Mouse (Mus musculus): Measurements from ENCODE around the gene Psmc4. TPM values are rescaled to one million over a fixed set of nuclear protein-coding genes. Genes with fewer than 3 reads are reported as not detected.
A peak's percentile ranks its signal among the peaks of the same experiment; 100 is the strongest.

The Psmc4 gene
- polyA plus RNA-seq (2012; rRNA removed), result 67.7 and 86.4 TPM in 2 replicates

DNA sequence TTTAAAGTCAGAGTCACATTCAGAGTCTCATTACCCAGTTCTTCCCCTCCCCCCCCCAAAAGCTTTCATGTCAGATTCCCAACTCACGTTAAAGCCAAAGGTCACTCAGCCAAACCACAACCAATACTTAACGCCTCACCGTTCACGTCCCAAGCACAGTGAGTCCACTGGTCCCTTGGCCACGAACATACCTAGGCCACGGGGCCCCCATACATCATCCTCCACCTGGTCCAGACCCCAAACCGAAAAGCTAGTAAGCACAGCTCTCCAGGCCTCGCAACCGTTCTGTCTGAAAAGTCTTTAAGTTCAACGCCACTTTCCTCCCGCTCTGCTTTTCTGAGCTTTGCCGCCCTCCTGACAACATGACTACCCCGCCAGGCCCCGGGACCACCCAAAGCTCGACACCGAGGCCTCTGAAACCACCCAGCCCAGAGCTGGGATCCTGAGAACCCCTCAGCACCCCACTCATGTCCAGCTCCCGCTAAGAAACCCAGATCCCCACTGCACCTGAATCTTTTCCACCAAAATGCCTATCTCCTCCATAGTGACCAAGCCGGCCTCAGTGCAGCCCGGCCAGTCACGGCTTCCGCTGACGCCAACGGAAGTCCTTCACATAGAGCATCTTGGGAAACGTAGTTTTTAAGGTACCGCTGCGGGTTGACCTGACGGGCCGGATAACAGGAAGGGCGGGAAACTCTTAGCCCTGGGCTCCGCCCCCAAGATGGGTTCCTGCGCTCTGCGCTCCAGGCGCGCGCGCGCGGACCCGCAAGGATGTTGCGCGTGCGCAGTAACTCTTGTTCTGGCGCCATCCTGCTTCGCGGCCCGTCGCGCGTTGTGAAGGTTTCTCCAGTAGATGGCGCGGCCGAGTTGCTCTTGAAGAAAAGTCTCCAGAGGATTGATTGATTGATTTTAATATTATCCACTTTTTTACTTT is at the start of gene Psmc4:
Psmc4 (minus strand) TSS at position 626 of the 934 bp plus-strand sequence.
- Histone ChIP-seq H3K4me3 (replicated peaks; ENCODE audit: extremely low read depth, low read depth, low read length) (peak within 1 kb of the TSS; percentile 82), H3K4me1 (ENCODE audit: control insufficient read depth, insufficient read depth, low read length) (no peaks in the 10 kb centered on the region)
- TF ChIP-seq POLR2A (IDR thresholded peaks at IDR 0.05; ENCODE audit: borderline replicate concordance, extremely low read depth, low read depth, low read length) (peak; percentile 76; the same call in 1 of the 2 replicates), CTCF (IDR thresholded peaks at IDR 0.05; ENCODE audit: insufficient read depth, low read length) (peak; percentile 66)
- DNase-seq, result peak; percentile 94
- under 1% methylated on average over 52 of the region's 52 CpGs for WGBS

DNA sequence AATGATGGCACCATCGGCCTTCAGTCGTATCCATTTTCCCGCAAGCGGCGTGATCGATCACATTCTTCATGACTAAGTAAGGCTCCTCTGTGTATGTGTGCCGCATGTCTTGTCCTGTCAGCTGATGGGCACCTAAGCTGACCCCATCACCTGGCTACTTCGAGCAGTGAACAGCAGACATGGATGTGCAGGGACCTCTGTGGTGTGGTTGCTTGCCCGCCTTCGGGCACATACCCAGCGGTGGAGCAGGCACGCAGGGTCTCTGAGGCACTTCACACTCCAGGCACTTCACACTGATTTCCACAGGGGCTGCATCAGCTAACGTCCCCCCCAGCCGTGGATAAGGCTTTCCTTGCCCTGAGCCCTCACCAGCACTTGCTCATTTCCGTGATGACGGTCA is 49.2 kb upstream of the Psmc4 start:
- no peak for TF ChIP-seq POLR2A (IDR thresholded peaks at IDR 0.05; ENCODE audit: borderline replicate concordance, extremely low read depth, low read depth, low read length)
- no peak for TF ChIP-seq CTCF (IDR thresholded peaks at IDR 0.05; ENCODE audit: insufficient read depth, low read length)
- H3K4me1 ChIP-seq (ENCODE audit: control insufficient read depth, insufficient read depth, low read length), result no peaks in the 10 kb centered on the region
- no peak for DNase-seq
- WGBS, result 93% methylated on average over 16 of the region's 16 CpGs
- H3K4me3 ChIP-seq (replicated peaks; ENCODE audit: extremely low read depth, low read depth, low read length), result no peak overlapping the region

DNA sequence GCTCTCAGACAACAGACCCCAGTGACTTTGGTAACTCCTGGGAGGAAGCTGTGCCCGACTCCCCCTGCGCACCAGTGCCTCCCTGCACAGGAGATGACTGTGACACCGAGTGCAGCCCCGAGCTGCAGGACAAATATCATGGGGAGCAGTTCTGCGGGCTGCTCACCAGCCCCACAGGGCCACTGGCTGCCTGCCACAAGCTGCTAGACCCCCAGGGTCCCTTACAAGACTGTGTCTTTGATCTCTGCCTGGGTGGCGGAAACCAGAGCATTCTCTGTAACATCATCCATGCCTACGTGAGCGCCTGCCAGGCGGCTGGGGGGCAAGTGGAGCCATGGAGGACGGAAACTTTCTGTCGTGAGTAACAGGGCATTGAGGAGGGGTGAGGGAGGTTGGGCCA is 43.6 kb upstream of the Psmc4 start:
- TF ChIP-seq CTCF (IDR thresholded peaks at IDR 0.05; ENCODE audit: insufficient read depth, low read length), result no peak
- no peak for TF ChIP-seq POLR2A (IDR thresholded peaks at IDR 0.05; ENCODE audit: borderline replicate concordance, extremely low read depth, low read depth, low read length)
- 45% methylated on average over 11 of the region's 11 CpGs for WGBS

DNA sequence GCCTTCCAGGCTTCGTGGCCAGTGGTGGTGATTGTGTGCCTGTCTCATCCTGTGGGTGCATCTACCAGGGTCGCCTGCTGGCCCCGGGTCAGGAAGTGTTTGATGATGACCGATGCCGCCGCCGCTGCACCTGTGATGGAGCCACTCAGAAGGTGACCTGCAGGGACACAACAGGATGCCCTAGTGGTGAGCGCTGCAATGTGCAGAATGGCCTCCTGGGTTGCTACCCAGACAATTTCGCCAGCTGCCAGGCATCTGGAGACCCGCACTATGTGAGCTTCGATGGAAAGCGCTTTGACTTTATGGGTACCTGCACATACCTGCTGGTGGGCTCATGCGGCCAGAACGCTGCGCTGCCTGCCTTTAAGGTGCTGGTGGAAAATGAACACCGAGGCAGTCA is 36.3 kb upstream of the Psmc4 start:
- Histone ChIP-seq H3K4me1 (ENCODE audit: control insufficient read depth, insufficient read depth, low read length) (no peaks in the 10 kb centered on the region), H3K4me3 (replicated peaks; ENCODE audit: extremely low read depth, low read depth, low read length) (no peak overlapping the region)
- DNase-seq, result no peak
- TF ChIP-seq POLR2A (IDR thresholded peaks at IDR 0.05; ENCODE audit: borderline replicate concordance, extremely low read depth, low read depth, low read length) (no peak), CTCF (IDR thresholded peaks at IDR 0.05; ENCODE audit: insufficient read depth, low read length) (no peak)
- 80% methylated on average over 16 of the region's 16 CpGs for WGBS

More for the DNA sequence above, 43.6 kb upstream of the Psmc4 start:
- Histone ChIP-seq H3K4me3 (replicated peaks; ENCODE audit: extremely low read depth, low read depth, low read length) (no peak overlapping the region), H3K4me1 (ENCODE audit: control insufficient read depth, insufficient read depth, low read length) (no peaks in the 10 kb centered on the region)
- no peak for DNase-seq

DNA sequence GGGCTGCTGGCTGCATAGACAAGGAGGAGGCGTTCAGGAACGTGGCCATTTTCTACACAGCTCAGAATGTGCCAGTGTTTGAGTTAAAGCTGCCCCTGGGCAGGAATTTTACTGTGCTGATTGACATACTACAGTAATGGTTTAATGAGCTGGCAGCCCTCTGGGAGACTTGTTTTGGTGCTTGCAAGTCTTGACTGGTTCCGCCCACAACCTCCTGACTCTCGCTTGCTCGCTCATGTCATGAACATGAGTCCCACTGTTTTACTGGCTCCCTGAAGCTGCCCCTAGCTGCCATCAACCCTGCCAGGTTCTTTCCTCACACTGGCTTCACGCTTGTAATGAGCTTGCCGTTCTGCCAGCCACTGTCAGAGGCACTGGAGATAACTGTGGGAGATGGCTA is 34.3 kb upstream of the Psmc4 start:
- TF ChIP-seq POLR2A (IDR thresholded peaks at IDR 0.05; ENCODE audit: borderline replicate concordance, extremely low read depth, low read depth, low read length) (no peak), CTCF (IDR thresholded peaks at IDR 0.05; ENCODE audit: insufficient read depth, low read length) (no peak)
- DNase-seq, result no peak

DNA sequence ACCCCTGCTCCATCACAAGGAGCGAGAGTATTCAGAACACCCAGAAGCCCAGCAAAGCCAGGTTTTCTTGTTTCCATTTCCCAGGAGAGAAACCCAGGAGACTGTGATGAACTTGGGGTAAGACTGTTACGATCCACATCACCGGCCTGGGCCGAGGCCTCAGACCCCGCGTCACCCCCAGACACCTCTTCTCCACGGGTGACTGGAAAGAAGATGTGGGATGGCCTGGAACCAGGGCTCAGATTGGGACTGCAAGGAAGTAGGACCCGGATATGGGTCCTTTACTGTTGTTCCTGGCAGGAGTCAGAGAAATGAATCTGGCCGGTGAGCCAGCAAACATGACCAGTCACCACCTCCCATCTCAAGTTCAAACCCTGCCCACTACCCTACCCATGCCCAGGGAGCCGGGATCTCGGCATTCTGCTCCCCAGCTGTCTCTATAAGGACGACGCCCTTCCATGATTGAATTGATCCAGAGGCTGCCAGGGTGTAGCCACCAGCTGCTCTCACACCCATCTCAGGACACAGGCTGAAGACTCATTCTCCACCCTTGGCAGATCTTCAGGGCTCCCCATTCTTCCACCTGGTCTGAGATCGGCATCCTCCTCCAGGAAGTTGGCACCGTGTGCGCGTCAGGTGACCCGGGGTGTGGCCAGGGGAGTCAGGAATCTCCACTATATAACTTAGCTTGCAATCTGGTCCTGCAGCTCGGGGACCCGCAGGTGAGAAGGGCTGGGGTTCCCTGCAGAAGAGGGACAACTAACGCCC is 20.8 kb upstream of the Psmc4 start, which contains the start of gene Fcgbp:
Fcgbp (plus strand) TSS at position 706 of the 768 bp plus-strand sequence.
- Histone ChIP-seq H3K4me3 (replicated peaks; ENCODE audit: extremely low read depth, low read depth, low read length) (no peak within 1 kb of the TSS), H3K4me1 (ENCODE audit: control insufficient read depth, insufficient read depth, low read length) (no peaks in the 10 kb centered on the region)
- WGBS, result 74% methylated on average over 21 of the region's 21 CpGs
- DNase-seq, result peak; percentile 0
- TF ChIP-seq POLR2A (IDR thresholded peaks at IDR 0.05; ENCODE audit: borderline replicate concordance, extremely low read depth, low read depth, low read length) (no peak), CTCF (IDR thresholded peaks at IDR 0.05; ENCODE audit: insufficient read depth, low read length) (no peak)

More for the DNA sequence above, 34.3 kb upstream of the Psmc4 start:
- H3K4me3 ChIP-seq (replicated peaks; ENCODE audit: extremely low read depth, low read depth, low read length), result no peak overlapping the region
- WGBS, result 75% methylated on average over 7 of the region's 7 CpGs
- no peaks in the 10 kb centered on the region for H3K4me1 ChIP-seq (ENCODE audit: control insufficient read depth, insufficient read depth, low read length)

DNA sequence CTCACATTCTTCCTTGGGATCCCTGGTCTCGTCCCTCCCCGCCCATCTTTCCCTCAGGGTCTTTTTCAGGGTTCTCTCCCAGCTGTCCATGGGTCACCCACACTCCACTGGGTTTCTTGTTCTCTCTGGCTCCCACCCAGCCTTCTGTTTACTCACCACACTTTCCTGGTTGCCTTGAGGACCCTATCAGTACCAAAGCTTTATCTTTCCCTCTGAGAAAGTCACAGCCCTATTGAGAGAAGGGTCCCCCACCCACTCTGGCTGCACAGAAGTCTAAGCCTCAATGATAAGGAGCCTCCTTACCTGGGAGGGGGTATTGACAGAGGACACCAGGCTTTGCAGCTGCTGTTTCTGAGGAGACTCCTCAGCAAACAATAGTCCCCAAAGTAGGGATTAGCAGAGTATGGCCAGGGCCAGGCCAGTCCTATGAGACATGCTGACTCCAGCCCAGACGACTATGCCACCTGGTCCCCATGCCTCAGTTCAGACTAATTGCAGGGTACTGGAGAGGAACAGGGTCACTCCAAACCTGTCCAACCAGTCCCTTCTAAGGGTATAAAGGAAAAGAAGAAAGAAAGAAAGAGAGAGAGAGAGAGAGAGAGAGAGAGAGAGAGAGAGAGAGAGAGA is 19.8 kb upstream of the Psmc4 start:
- no peaks in the 10 kb centered on the region for H3K4me1 ChIP-seq (ENCODE audit: control insufficient read depth, insufficient read depth, low read length)
- H3K4me3 ChIP-seq (replicated peaks; ENCODE audit: extremely low read depth, low read depth, low read length), result no peak overlapping the region
- WGBS, result 40% methylated on average over 3 of the region's 3 CpGs
- peak; percentile 0 for DNase-seq
- TF ChIP-seq CTCF (IDR thresholded peaks at IDR 0.05; ENCODE audit: insufficient read depth, low read length), result no peak
- no peak for TF ChIP-seq POLR2A (IDR thresholded peaks at IDR 0.05; ENCODE audit: borderline replicate concordance, extremely low read depth, low read depth, low read length)

DNA sequence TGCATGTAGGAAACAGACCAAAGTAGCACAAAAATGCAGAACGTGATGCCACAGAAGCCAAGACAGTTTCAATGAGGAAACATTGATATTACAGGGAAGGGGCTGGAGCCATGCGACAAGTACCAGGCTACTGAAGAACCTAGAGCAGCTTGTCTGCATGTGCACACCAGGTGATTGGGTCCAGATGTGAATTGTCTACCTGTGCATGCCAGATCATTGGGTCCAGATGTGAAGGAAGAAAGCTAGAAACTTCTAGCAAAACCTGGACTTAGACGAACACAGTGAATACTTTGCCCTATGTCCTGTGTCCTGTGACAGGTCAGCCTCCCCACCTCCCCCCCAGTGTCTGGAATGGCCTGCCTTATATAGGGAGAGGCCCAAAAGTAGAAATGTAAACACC is 18.8 kb upstream of the Psmc4 start:
- DNase-seq, result peak; percentile 0
- Histone ChIP-seq H3K4me1 (ENCODE audit: control insufficient read depth, insufficient read depth, low read length) (no peaks in the 10 kb centered on the region), H3K4me3 (replicated peaks; ENCODE audit: extremely low read depth, low read depth, low read length) (no peak overlapping the region)
- TF ChIP-seq POLR2A (IDR thresholded peaks at IDR 0.05; ENCODE audit: borderline replicate concordance, extremely low read depth, low read depth, low read length) (no peak), CTCF (IDR thresholded peaks at IDR 0.05; ENCODE audit: insufficient read depth, low read length) (no peak)
- whole genome bisulfite sequencing, result 59% methylated on average over 3 of the region's 3 CpGs

DNA sequence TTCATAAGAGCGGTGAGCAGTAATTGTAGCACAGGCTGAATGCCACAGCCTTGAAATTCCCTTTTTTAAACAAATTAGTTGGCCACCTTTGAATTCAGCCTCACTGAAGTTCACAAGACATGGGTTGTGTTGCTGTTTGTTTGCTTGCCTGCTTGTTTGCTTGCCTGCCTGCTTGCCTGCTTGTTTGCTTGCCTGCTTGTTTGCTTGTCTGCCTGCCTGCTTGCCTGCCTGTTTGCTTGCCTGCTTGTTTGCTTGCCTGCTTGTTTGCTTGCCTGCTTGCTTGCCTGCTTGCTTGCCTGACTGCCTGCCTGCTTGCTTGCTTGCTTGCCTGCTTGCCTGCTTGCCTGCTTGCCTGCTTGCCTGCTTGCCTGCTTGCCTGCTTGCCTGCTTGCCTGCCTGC is 10.1 kb upstream of the Psmc4 start:
- TF ChIP-seq CTCF (IDR thresholded peaks at IDR 0.05; ENCODE audit: insufficient read depth, low read length) (no peak), POLR2A (IDR thresholded peaks at IDR 0.05; ENCODE audit: borderline replicate concordance, extremely low read depth, low read depth, low read length) (no peak)
- H3K4me3 ChIP-seq (replicated peaks; ENCODE audit: extremely low read depth, low read depth, low read length), result no peak overlapping the region
- no peaks in the 10 kb centered on the region for H3K4me1 ChIP-seq (ENCODE audit: control insufficient read depth, insufficient read depth, low read length)
- no peak for DNase-seq
- WGBS, result 84% methylated on average over 1 of the region's 1 CpGs
